In genomic region chr13:73258415-73258814, GRCm38 (mm10) we compare ENCODE assay signal across 37 mouse cellular contexts. TPM values are rescaled to one million over a fixed set of nuclear protein-coding genes. Genes with fewer than 3 reads are reported as not detected.
"Had no signal": no experiment of that assay in that cellular context is flagged by ENCODE, and none has a peak within 500 bp of the region (broad histone marks: within the 10 kb centered on the region; RNA-seq: fewer than 3 reads in every experiment).

No protein-coding gene starts in this region.

- H3K9me3 ChIP-seq: forebrain, embryonic 15.5 days; heart, embryonic 12.5 days; hindbrain, embryonic 13.5 days; hindbrain, embryonic 15.5 days; kidney, embryonic 15.5 days; limb, embryonic 13.5 days; limb, embryonic 15.5 days; liver, embryonic 12.5 days had no signal

- DNase-seq: forebrain, postnatal 0 days; gastrocnemius, postnatal 14 days; gastrocnemius, postnatal 36 days; kidney, adult 11 months; kidney, adult 2 months; kidney, adult 9 months; kidney, postnatal 14 days; kidney, postnatal 36 days; layer of hippocampus, adult 9-11 months; layer of hippocampus, postnatal 36 days; left cerebral cortex, postnatal 4 days; lung, adult 18-20 months had no signal

- H3K27ac ChIP-seq: forebrain, embryonic 15.5 days; hindbrain, embryonic 13.5 days; hindbrain, embryonic 15.5 days; hindbrain, postnatal 0 days; kidney, embryonic 15.5 days; kidney, postnatal 0 days; limb, embryonic 13.5 days; limb, embryonic 15.5 days; liver, embryonic 12.5 days; liver, embryonic 14.5 days had no signal

- H3K36me3 ChIP-seq: forebrain, embryonic 15.5 days; heart, embryonic 12.5 days; hindbrain, embryonic 13.5 days; hindbrain, embryonic 15.5 days; kidney, embryonic 15.5 days; limb, embryonic 13.5 days; limb, embryonic 15.5 days; liver, embryonic 12.5 days had no signal

- H3K4me3 ChIP-seq: forebrain, embryonic 15.5 days; heart, embryonic 12.5 days; hindbrain, embryonic 13.5 days; hindbrain, embryonic 15.5 days; kidney, embryonic 15.5 days; limb, embryonic 13.5 days; limb, embryonic 15.5 days; liver, embryonic 12.5 days had no signal

- ATAC-seq: forebrain, embryonic 15.5 days; forebrain, postnatal 0 days; hindbrain, postnatal 0 days; intestine, embryonic 16.5 days; liver, embryonic 12.5 days had no signal

- H3K4me2 ChIP-seq: forebrain, embryonic 15.5 days; hindbrain, embryonic 13.5 days; hindbrain, embryonic 15.5 days; kidney, embryonic 15.5 days; limb, embryonic 13.5 days; limb, embryonic 15.5 days; liver, embryonic 12.5 days had no signal

- H3K9ac ChIP-seq: forebrain, embryonic 15.5 days; forebrain, postnatal 0 days; hindbrain, embryonic 13.5 days; hindbrain, embryonic 15.5 days; kidney, embryonic 15.5 days; limb, embryonic 13.5 days; limb, embryonic 15.5 days; liver, embryonic 12.5 days; liver, embryonic 14.5 days had no signal

RNA-seq across cellular contexts. Expression of gene Irx4, which starts 1.9 kb away (rescaled TPM):
- total RNA-seq: forebrain, postnatal 0 days; gastrocnemius, adult 18-20 months; gastrocnemius, adult 8-10 months; gastrocnemius, postnatal 14 days; gastrocnemius, postnatal 36 days; hematopoietic stem cell, adult 5-6 weeks; layer of hippocampus, adult 18-20 months; layer of hippocampus, adult 8-10 months; layer of hippocampus, postnatal 14 days; layer of hippocampus, postnatal 36 days; left cerebral cortex, adult 18-20 months; left cerebral cortex, adult 8-10 months; left cerebral cortex, postnatal 10 days; left cerebral cortex, postnatal 25 days; left cerebral cortex, postnatal 4 days; liver, adult 2 months had no signal
- polyA plus RNA-seq: forebrain, postnatal 0 days; gonadal fat pad, adult 2 months; liver, adult 2 months; liver, embryonic 14.5 days; liver, embryonic 16.5 days had no signal
